ENCODE assay signal across 24 mouse cellular contexts in the genomic region with DNA sequence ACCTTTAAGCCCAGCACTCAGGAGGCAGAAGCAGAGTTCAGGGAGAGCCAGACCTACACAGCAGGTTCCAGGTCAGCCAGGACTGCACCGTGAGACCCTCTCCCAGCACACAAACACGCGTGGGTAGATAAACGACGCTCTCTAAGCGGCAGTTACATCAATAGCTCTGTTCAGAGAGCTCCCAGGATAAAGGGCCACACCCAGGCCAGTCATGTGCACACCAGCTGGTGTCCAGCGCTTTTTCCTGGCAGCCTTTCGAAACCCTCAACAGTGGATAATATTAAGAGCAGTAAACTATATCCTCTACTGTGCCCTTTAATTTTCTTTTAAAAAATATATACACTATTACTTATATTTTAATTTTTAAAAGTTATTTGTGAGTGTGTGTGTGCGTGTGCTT. TPM values are rescaled to one million over a fixed set of nuclear protein-coding genes. Genes with fewer than 3 reads are reported as not detected.
DNase-seq lines count a peak whose midpoint lies in the region; ATAC-seq and TF ChIP-seq lines count a peak whose summit lies in the region.
"Had no signal": no experiment of that assay in that cellular context is flagged by ENCODE, and none has a peak within 500 bp of the region (broad histone marks: within the 10 kb centered on the region; RNA-seq: fewer than 3 reads in every experiment).

No protein-coding gene starts in this region.

- H3K4me2 ChIP-seq in liver, embryonic 15.5 days: peak overlapping the region; percentile 76
- no peak overlapping the region for H3K4me2 ChIP-seq in midbrain, embryonic 15.5 days
- H3K4me2 ChIP-seq: embryonic facial prominence, embryonic 15.5 days had no signal

- no peak for TF ChIP-seq CTCF in ES-Bruce4 (IDR thresholded peaks at IDR 0.05; ENCODE audit: low read depth, low read length)
- no peak for TF ChIP-seq CTCF in left cerebral cortex, adult 2 months (IDR thresholded peaks at IDR 0.05)

- H3K9ac ChIP-seq in ES-Bruce4 (ENCODE audit: low read depth, poor library complexity, severe bottlenecking): no peak overlapping the region
- peak overlapping the region; percentile 53 for H3K9ac ChIP-seq in liver, embryonic 15.5 days
- H3K9ac ChIP-seq in midbrain, embryonic 15.5 days: no peak overlapping the region
- H3K9ac ChIP-seq: embryonic facial prominence, embryonic 15.5 days had no signal

- no peaks in the 10 kb centered on the region for H3K27me3 ChIP-seq in heart, embryonic 10.5 days (ENCODE audit: insufficient read depth, poor library complexity, severe bottlenecking)
- H3K27me3 ChIP-seq in ES-Bruce4 (ENCODE audit: control insufficient read depth, insufficient read depth, low read length, poor library complexity, severe bottlenecking): no peaks in the 10 kb centered on the region
- no peaks in the 10 kb centered on the region for H3K27me3 ChIP-seq in liver, embryonic 15.5 days
- no peaks in the 10 kb centered on the region for H3K27me3 ChIP-seq in midbrain, embryonic 15.5 days (replicated peaks)
- H3K27me3 ChIP-seq: embryonic facial prominence, embryonic 15.5 days had no signal

- ATAC-seq in liver, embryonic 15.5 days (ENCODE audit: insufficient read depth): no peak
- ATAC-seq in midbrain, embryonic 15.5 days (replicated peaks): no peak
- ATAC-seq: inflammation-experienced regulatory T-cells, adult 6 months had no signal

- TF ChIP-seq EP300 in ES-Bruce4 (IDR thresholded peaks at IDR 0.05; ENCODE audit: insufficient read depth, low read depth, low read length): peak; percentile 64; the same call in 1 of the 2 replicates

- H3K36me3 ChIP-seq in heart, embryonic 10.5 days: peaks cover 35% of the 10 kb centered on the region
- H3K36me3 ChIP-seq in ES-Bruce4 (ENCODE audit: control insufficient read depth, insufficient read depth, low read length, poor library complexity, severe bottlenecking): no peaks in the 10 kb centered on the region
- H3K36me3 ChIP-seq in liver, embryonic 15.5 days (replicated peaks): peaks cover 51% of the 10 kb centered on the region
- H3K36me3 ChIP-seq in midbrain, embryonic 15.5 days (replicated peaks): no peaks in the 10 kb centered on the region

- H3K4me3 ChIP-seq in heart, embryonic 10.5 days: no peak overlapping the region
- H3K4me3 ChIP-seq in ES-Bruce4 (ENCODE audit: low read depth, low read length): no peak overlapping the region
- peak overlapping the region; percentile 67 for H3K4me3 ChIP-seq in liver, embryonic 15.5 days (replicated peaks)
- H3K4me3 ChIP-seq in midbrain, embryonic 15.5 days: no peak overlapping the region
- H3K4me3 ChIP-seq in left cerebral cortex, adult 2 months: no peak overlapping the region
- H3K4me3 ChIP-seq: embryonic facial prominence, embryonic 15.5 days; layer of hippocampus, adult 2 months; limb, embryonic 10.5 days; midbrain, embryonic 10.5 days had no signal

- intact Hi-C loops in heart, postnatal 10 days (cut with DNase I): no loop called here
- intact Hi-C loops in left cerebral cortex, adult 2 months (cut with DNase I): no loop called here

- H3K27ac ChIP-seq in heart, embryonic 10.5 days: no peak overlapping the region
- H3K27ac ChIP-seq in ES-Bruce4 (ENCODE audit: insufficient read depth, low read length): peak overlapping the region; percentile 62
- peak overlapping the region; percentile 95 for H3K27ac ChIP-seq in liver, embryonic 15.5 days (replicated peaks)
- no peak overlapping the region for H3K27ac ChIP-seq in midbrain, embryonic 15.5 days
- no peak overlapping the region for H3K27ac ChIP-seq in left cerebral cortex, adult 2 months
- H3K27ac ChIP-seq: embryonic facial prominence, embryonic 15.5 days; layer of hippocampus, adult 2 months; limb, embryonic 10.5 days; macrophage; midbrain, embryonic 10.5 days; stomach, postnatal 0 days had no signal

- TF ChIP-seq POLR2A in ES-Bruce4 (IDR thresholded peaks at IDR 0.05; ENCODE audit: insufficient read depth, low read length): no peak

- peaks cover 20% of the 10 kb centered on the region for H3K4me1 ChIP-seq in heart, embryonic 10.5 days
- H3K4me1 ChIP-seq in ES-Bruce4 (ENCODE audit: control insufficient read depth, insufficient read depth, low read length): peaks cover 10% of the 10 kb centered on the region
- peaks cover 63% of the 10 kb centered on the region for H3K4me1 ChIP-seq in liver, embryonic 15.5 days (replicated peaks)
- no peaks in the 10 kb centered on the region for H3K4me1 ChIP-seq in midbrain, embryonic 15.5 days
- H3K4me1 ChIP-seq: embryonic facial prominence, embryonic 15.5 days; limb, embryonic 10.5 days had no signal

- DNase-seq in heart, postnatal 10 days: peak; percentile 56 to 57
- DNase-seq in heart, embryonic 10.5 days (ENCODE audit: low spot score): no peak
- peak; percentile 24 for DNase-seq in NIH3T3 (ENCODE audit: low read depth)
- DNase-seq in left cerebral cortex, adult 2 months (ENCODE audit: extremely low spot score in 1 of 2, low spot score in 2 of 2): no peak
- DNase-seq: adrenal gland, postnatal 25 days; cerebellum, adult 11-12 months; cerebellum, postnatal 36 days; gastrocnemius, postnatal 25 days; kidney, adult 2 months; kidney, postnatal 10 days; layer of hippocampus, postnatal 36 days; lung, adult 2 months; right cerebral cortex, postnatal 4 days had no signal

- WGBS in heart, embryonic 10.5 days: 61% methylated on average over 9 of the region's 9 CpGs
- 41% methylated on average over 9 of the region's 9 CpGs for WGBS in liver, embryonic 15.5 days (ENCODE audit: insufficient replicate concordance)
- WGBS in midbrain, embryonic 15.5 days: 77% methylated on average over 9 of the region's 9 CpGs

- no peaks in the 10 kb centered on the region for H3K9me3 ChIP-seq in heart, embryonic 10.5 days
- H3K9me3 ChIP-seq in ES-Bruce4 (replicated peaks; ENCODE audit: control insufficient read depth, insufficient read depth, low read length, poor library complexity, severe bottlenecking): no peaks in the 10 kb centered on the region
- no peaks in the 10 kb centered on the region for H3K9me3 ChIP-seq in liver, embryonic 15.5 days (replicated peaks)
- no peaks in the 10 kb centered on the region for H3K9me3 ChIP-seq in midbrain, embryonic 15.5 days
- H3K9me3 ChIP-seq: embryonic facial prominence, embryonic 15.5 days; G1E; limb, embryonic 10.5 days; midbrain, embryonic 10.5 days had no signal

RNA-seq across cellular contexts. Expression of a gene that starts 49.8 kb away (rescaled TPM):
- 10 to 100 TPM; 43.6 to 61.0 TPM for total RNA-seq in heart, postnatal 10 days (2021)
- polyA plus RNA-seq in heart, embryonic 10.5 days (2016; fragmentation: Nextera tagmentation; extraction: Ambion mirVana): 10.7 and 12.9 TPM in 2 replicates
- polyA plus RNA-seq in ES-Bruce4 (2011; ENCODE audit: insufficient read depth, insufficient read length, low read depth, missing spikeins): 84.4 and 101 TPM in 2 replicates
- polyA plus RNA-seq in liver, embryonic 15.5 days (2015; fragmentation: Nextera tagmentation; extraction: Ambion mirVana): 6.4 and 6.7 TPM in 2 replicates
- polyA plus RNA-seq in midbrain, embryonic 15.5 days (2015; fragmentation: Nextera tagmentation; extraction: Ambion mirVana): 20.3 and 20.7 TPM in 2 replicates
- 10 to 100 TPM; 79.3 to 81.0 TPM for total RNA-seq in left cerebral cortex, adult 2 months (2021)

Comparison
In these comparisons a context has a peak if more than half of its experiments do, and no peak if none do; other contexts are left out.
1. DNase-seq: peak in heart, postnatal 10 days (2 of 2) and NIH3T3 (single experiment); none in heart, embryonic 10.5 days (single experiment) and left cerebral cortex, adult 2 months (0 of 2).
2. H3K27ac ChIP-seq: peak in ES-Bruce4 (single experiment) and liver, embryonic 15.5 days (single experiment); none in heart, embryonic 10.5 days (single experiment), midbrain, embryonic 15.5 days (single experiment) and left cerebral cortex, adult 2 months (single experiment).